Mouse (Mus musculus) MEL (cell line): ENCODE measurements around the gene Cd164l2. TPM values are rescaled to one million over a fixed set of nuclear protein-coding genes. Genes with fewer than 3 reads are reported as not detected.
A peak's percentile ranks its signal among the peaks of the same experiment; 100 is the strongest.

Experiments used
- DNase-seq: peaks from one replicate; pipeline ENCODE4 v3.0.0; 2011; ENCODE audit warnings: low read depth, low spot score
- H3K27ac ChIP-seq: 2 replicates; pipeline ENCODE4 v1.5.1; 2012; ENCODE audit warnings: low read depth, mild to moderate bottlenecking, control low read depth, low read length, moderate library complexity; ENCODE audit not compliant: control insufficient read depth
- H3K27me3 ChIP-seq, 2 experiments: fragments of 150-350 bp in 1 of 2; sonication (generic) in 1 of 2; 2 replicates each; pipeline ENCODE4 v1.6.1; 2012; ENCODE audit warnings: low read length in 2 of 2, mild to moderate bottlenecking in 2 of 2, improper control_type of control experiment in 1 of 2, moderate library complexity in 1 of 2; ENCODE audit not compliant: insufficient read depth in 2 of 2, control insufficient read depth in 1 of 2
- H3K36me3 ChIP-seq, 2 experiments: 2 replicates each; pipeline ENCODE4 v1.6.1; 2012 to 2014; ENCODE audit warnings: low read length in 2 of 2, improper control_type of control experiment in 1 of 2, inconsistent platforms in 1 of 2, mild to moderate bottlenecking in 1 of 2; ENCODE audit not compliant: insufficient read depth in 2 of 2, control insufficient read depth in 1 of 2
- H3K4me1 ChIP-seq, 2 experiments: fragments of 150-350 bp in 1 of 2; sonication (generic) in 1 of 2; 2 replicates each; pipeline ENCODE4 v1.6.1; 2012; ENCODE audit warnings: low read length in 2 of 2, improper control_type of control experiment in 1 of 2, mild to moderate bottlenecking in 1 of 2; ENCODE audit not compliant: insufficient read depth in 2 of 2, control insufficient read depth in 1 of 2
- H3K4me3 ChIP-seq, 2 experiments: fragments of 150-350 bp in 1 of 2; sonication (generic) in 1 of 2; 2 replicates each; pipeline ENCODE4 v1.5.1; 2012; ENCODE audit warnings: low read depth in 2 of 2, low read length in 2 of 2, mild to moderate bottlenecking in 2 of 2, moderate library complexity in 2 of 2, control low read depth in 1 of 2, improper control_type of control experiment in 1 of 2; ENCODE audit not compliant: control insufficient read depth in 1 of 2, insufficient read depth in 1 of 2
- H3K79me2 ChIP-seq: 2 replicates; pipeline ENCODE4 v1.6.1; 2012; ENCODE audit warnings: mild to moderate bottlenecking, low read length, moderate library complexity; ENCODE audit not compliant: control insufficient read depth, poor library complexity, insufficient read depth
- H3K9ac ChIP-seq: 2 replicates; pipeline ENCODE4 v1.6.1; 2012; ENCODE audit warnings: low read depth, mild to moderate bottlenecking, control low read depth, low read length, moderate library complexity; ENCODE audit not compliant: control insufficient read depth, poor library complexity, severe bottlenecking
- H3K9me3 ChIP-seq: fragments of 150-350 bp; sonication (generic); replicated peaks from 2 replicates; pipeline ENCODE4 v1.6.1; 2012; ENCODE audit warnings: mild to moderate bottlenecking, low read length, improper control_type of control experiment, moderate library complexity; ENCODE audit not compliant: insufficient read depth
- BHLHE40 ChIP-seq: IDR thresholded peaks from 2 replicates; pipeline ENCODE4 v1.6.1; 2012; ENCODE audit warnings: low read depth, mild to moderate bottlenecking, inconsistent platforms, low read length, improper control_type of control experiment, borderline replicate concordance
- CHD2 ChIP-seq: IDR thresholded peaks from 2 replicates; pipeline ENCODE4 v1.6.1; 2011; ENCODE audit warnings: low read length, improper control_type of control experiment
- CTCF ChIP-seq, 3 experiments: IDR thresholded peaks in 2 of 3; conservative IDR thresholded peaks in 1 of 3; 2 replicates each; pipeline ENCODE4 v1.5.1; 2011 to 2012; ENCODE audit warnings: low read length in 3 of 3, low read depth in 2 of 3, mild to moderate bottlenecking in 2 of 3, improper control_type of control experiment in 1 of 3, inconsistent platforms in 1 of 3, mixed read lengths in 1 of 3, moderate library complexity in 1 of 3; ENCODE audit not compliant: control insufficient read depth in 1 of 3, insufficient read depth in 1 of 3, poor library complexity in 1 of 3, severe bottlenecking in 1 of 3
- E2F4 ChIP-seq: IDR thresholded peaks from 2 replicates; pipeline ENCODE4 v1.6.1; 2011; ENCODE audit warnings: low read depth, low read length, improper control_type of control experiment, borderline replicate concordance
- ELF1 ChIP-seq: IDR thresholded peaks from 2 replicates; pipeline ENCODE4 v1.6.1; 2014; ENCODE audit warnings: low read depth, mild to moderate bottlenecking, inconsistent platforms, low read length, improper control_type of control experiment, moderate library complexity
- EP300 ChIP-seq, 2 experiments: IDR thresholded peaks; 2 replicates each; pipeline ENCODE4 v1.6.1; 2011; ENCODE audit warnings: improper control_type of control experiment in 2 of 2, low read length in 2 of 2, low read depth in 1 of 2, mild to moderate bottlenecking in 1 of 2
- GABPA ChIP-seq: IDR thresholded peaks from 2 replicates; pipeline ENCODE4 v1.6.1; 2012; ENCODE audit warnings: low read depth, mild to moderate bottlenecking, inconsistent platforms, low read length, improper control_type of control experiment, moderate library complexity
- HCFC1 ChIP-seq: IDR thresholded peaks from 2 replicates; pipeline ENCODE4 v1.6.1; 2012; ENCODE audit warnings: low read depth, mild to moderate bottlenecking, inconsistent platforms, low read length, improper control_type of control experiment, moderate library complexity
- JUND ChIP-seq: IDR thresholded peaks from 2 replicates; pipeline ENCODE4 v1.6.1; 2011; ENCODE audit warnings: low read depth, mild to moderate bottlenecking, improper control_type of control experiment, low read length
- KAT2A ChIP-seq: conservative IDR thresholded peaks from 2 replicates; pipeline ENCODE4 v1.6.1; 2012; ENCODE audit warnings: low read depth, low read length, improper control_type of control experiment, inconsistent platforms
- MAFK ChIP-seq: IDR thresholded peaks from 2 replicates; pipeline ENCODE4 v1.6.1; 2011; ENCODE audit warnings: low read depth, mild to moderate bottlenecking, low read length, improper control_type of control experiment, borderline replicate concordance
- MAX ChIP-seq: IDR thresholded peaks from 2 replicates; pipeline ENCODE4 v1.6.1; 2011; ENCODE audit warnings: low read length, improper control_type of control experiment
- MAZ ChIP-seq: IDR thresholded peaks from 2 replicates; pipeline ENCODE4 v1.6.1; 2012; ENCODE audit warnings: low read depth, mild to moderate bottlenecking, inconsistent platforms, low read length, improper control_type of control experiment
- MYB ChIP-seq: IDR thresholded peaks from 2 replicates; pipeline ENCODE4 v1.6.1; 2011; ENCODE audit warnings: mild to moderate bottlenecking, low read depth, low read length, improper control_type of control experiment
- MYC ChIP-seq: IDR thresholded peaks from 2 replicates; pipeline ENCODE4 v1.6.1; 2011; ENCODE audit warnings: low read depth, mild to moderate bottlenecking, low read length, improper control_type of control experiment, moderate library complexity
- NRF1 ChIP-seq: IDR thresholded peaks from 2 replicates; pipeline ENCODE4 v1.6.1; 2014; ENCODE audit warnings: low read depth, mild to moderate bottlenecking, inconsistent platforms, low read length, improper control_type of control experiment, moderate library complexity; ENCODE audit not compliant: poor library complexity, insufficient read depth, severe bottlenecking
- POLR2AphosphoS2 ChIP-seq: IDR thresholded peaks from 2 replicates; pipeline ENCODE4 v1.6.1; 2011; ENCODE audit warnings: low read length, improper control_type of control experiment
- POLR2AphosphoS5 ChIP-seq: IDR thresholded peaks from 2 replicates; pipeline ENCODE4 v1.6.1; 2012; ENCODE audit warnings: low read depth, borderline replicate concordance, mild to moderate bottlenecking, inconsistent platforms, low read length, moderate library complexity, mixed read lengths
- RCOR1 ChIP-seq: IDR thresholded peaks from 2 replicates; pipeline ENCODE4 v1.6.1; 2012; ENCODE audit warnings: low read depth, mild to moderate bottlenecking, inconsistent platforms, low read length, improper control_type of control experiment
- SMC3 ChIP-seq: IDR thresholded peaks from 2 replicates; pipeline ENCODE4 v1.6.1; 2011; ENCODE audit warnings: low read depth, low read length, improper control_type of control experiment
- TAL1 ChIP-seq: IDR thresholded peaks from 2 replicates; pipeline ENCODE4 v1.6.1; 2012; ENCODE audit warnings: mild to moderate bottlenecking, inconsistent platforms, low read length, moderate library complexity, mixed read lengths
- TBP ChIP-seq: IDR thresholded peaks from 2 replicates; pipeline ENCODE4 v1.8.0; 2011; ENCODE audit warnings: low read depth, low read length, improper control_type of control experiment
- TCF12 ChIP-seq: IDR thresholded peaks from 2 replicates; pipeline ENCODE4 v1.6.1; 2014; ENCODE audit warnings: low read depth, mild to moderate bottlenecking, inconsistent platforms, low read length, improper control_type of control experiment, moderate library complexity
- UBTF ChIP-seq: IDR thresholded peaks from 2 replicates; pipeline ENCODE4 v1.6.1; 2012; ENCODE audit warnings: low read depth, mild to moderate bottlenecking, inconsistent platforms, low read length, improper control_type of control experiment, moderate library complexity, borderline replicate concordance; ENCODE audit not compliant: insufficient read depth
- USF2 ChIP-seq, 2 experiments: IDR thresholded peaks; 2 replicates each; pipeline ENCODE4 v1.6.1; 2011 to 2012; ENCODE audit warnings: improper control_type of control experiment in 2 of 2, low read length in 2 of 2, borderline replicate concordance in 1 of 2, inconsistent platforms in 1 of 2, low read depth in 1 of 2, mild to moderate bottlenecking in 1 of 2; ENCODE audit not compliant: insufficient read depth in 1 of 2
- ZC3H11A ChIP-seq: IDR thresholded peaks from 2 replicates; pipeline ENCODE4 v1.6.1; 2012; ENCODE audit warnings: low read depth, mild to moderate bottlenecking, inconsistent platforms, low read length, improper control_type of control experiment
- ZKSCAN1 ChIP-seq: IDR thresholded peaks from 2 replicates; pipeline ENCODE4 v1.6.1; 2012; ENCODE audit warnings: low read depth, mild to moderate bottlenecking, inconsistent platforms, low read length, improper control_type of control experiment, moderate library complexity
- ZNF384 ChIP-seq: IDR thresholded peaks from 2 replicates; pipeline ENCODE4 v1.6.1; 2012; ENCODE audit warnings: low read depth, mild to moderate bottlenecking, inconsistent platforms, low read length, improper control_type of control experiment
- polyA plus RNA-seq, 2 experiments: library from polyadenylated mRNA; stranded (reverse) in 1 of 2; unstranded in 1 of 2; fragments of >175 nt in 1 of 2; fragments of >200 nt in 1 of 2; gene quantifications; 2 replicates each; pipeline versions ENCODE4 v1.2.1 to v1.2.4; 2012; ENCODE audit warnings: low replicate concordance in 2 of 2, low read depth in 1 of 2; ENCODE audit not compliant: insufficient read length in 2 of 2, insufficient read depth in 1 of 2, missing spikeins in 1 of 2
- total RNA-seq: library from RNA; depleted of rRNA; stranded (reverse); fragments of 300-350 nt; gene quantifications from 2 replicates; pipeline ENCODE4 v1.2.3, GENCODE M21; 2012

The Cd164l2 gene
- total and polyA plus RNA-seq, 3 experiments: not detected

GRCm38 (mm10) chr4:133210788-133211390, 1.0 kb upstream of the Cd164l2 start:
- no peaks in the 10 kb centered on the region for H3K36me3 ChIP-seq
- H3K9me3 ChIP-seq: no peaks in the 10 kb centered on the region
- no peak overlapping the region for H3K9ac ChIP-seq
- no peaks in the 10 kb centered on the region for H3K27me3 ChIP-seq
- DNase-seq: no peak
- H3K79me2 ChIP-seq: no peaks in the 10 kb centered on the region
- no peak overlapping the region for H3K27ac ChIP-seq
- H3K4me3 ChIP-seq: no peak overlapping the region
- peaks cover 2 to 11% of the 10 kb centered on the region in 2 experiments; a peak in 2 of 4 replicates for H3K4me1 ChIP-seq
- TF ChIP-seq TAL1 (no peak), HCFC1 (no peak), E2F4 (no peak), POLR2AphosphoS5 (no peak), ELF1 (no peak), TBP (no peak), RCOR1 (no peak), EP300 (IDR thresholded peaks at IDR 0.05; ENCODE audit: low read depth in 1 of 2, low read length in 2 of 2) (no peak), SMC3 (no peak), USF2 (IDR thresholded peaks at IDR 0.05; ENCODE audit: borderline replicate concordance in 1 of 2, insufficient read depth in 1 of 2, low read depth in 1 of 2, low read length in 2 of 2) (no peak), MAZ (no peak), BHLHE40 (no peak), JUND (no peak), MYC (no peak), ZNF384 (no peak), MYB (no peak), GABPA (no peak), ZC3H11A (no peak)
- TF ChIP-seq, all 39 proteins: peak for 0

- Histone ChIP-seq H3K4me1 (peaks cover 2 to 12% of the 10 kb centered on the region in 2 experiments; a peak in 2 of 4 replicates), H3K27ac (no peak overlapping the region), H3K9ac (peak overlapping the region; percentile 6; the same call in 1 of the 2 replicates), H3K27me3 (no peaks in the 10 kb centered on the region), H3K9me3 (no peaks in the 10 kb centered on the region), H3K36me3 (no peaks in the 10 kb centered on the region), H3K4me3 (peak overlapping the region; percentile 41 to 90), H3K79me2 (no peaks in the 10 kb centered on the region)
- peak; percentile 87 for DNase-seq
- TF ChIP-seq ZKSCAN1 (no peak), EP300 (IDR thresholded peaks at IDR 0.05; ENCODE audit: low read depth in 1 of 2, low read length in 2 of 2) (no peak), RCOR1 (no peak), JUND (no peak), MAFK (no peak), UBTF (no peak), ZNF384 (no peak), NRF1 (peak; percentile 61; the same call in 1 of the 2 replicates), MAX (peak; percentile 52; the same call in 1 of the 2 replicates), MAZ (no peak), MYC (no peak), ZC3H11A (no peak), POLR2AphosphoS2 (no peak), TAL1 (no peak), USF2 (IDR thresholded peaks at IDR 0.05; ENCODE audit: borderline replicate concordance in 1 of 2, insufficient read depth in 1 of 2, low read depth in 1 of 2, low read length in 2 of 2) (no peak), TCF12 (no peak), CTCF (IDR thresholded peaks at IDR 0.05 in 2 of 3, conservative IDR thresholded peaks at IDR 0.05 in 1 of 3; ENCODE audit: control insufficient read depth in 1 of 3, insufficient read depth in 1 of 3, low read depth in 2 of 3, low read length in 3 of 3, poor library complexity in 1 of 3, severe bottlenecking in 1 of 3) (peak in 2 of 3 experiments; percentile 35 to 51; a peak in 4 of 6 replicates), KAT2A (no peak), CHD2 (no peak)
Observed at GRCm38 (mm10) chr4:133212562-133213267, 784 bp downstream of the Cd164l2 start.
